Mouse (Mus musculus) CH12.LX (cell line): ENCODE measurements around the gene Olfr1225. TPM values are rescaled to one million over a fixed set of nuclear protein-coding genes. Genes with fewer than 3 reads are reported as not detected.

ENCODE experiments used
- DNase-seq: peaks from one replicate; pipeline ENCODE4 v3.0.0-alpha.2; 2013; ENCODE audit errors: extremely low read depth
- H3K27ac ChIP-seq: 2 replicates; pipeline ENCODE4 v1.5.1; 2012; ENCODE audit warnings: low read depth, mild to moderate bottlenecking, control low read depth, moderate library complexity; ENCODE audit not compliant: insufficient read depth
- H3K27me3 ChIP-seq: replicated peaks from 2 replicates; pipeline ENCODE3; 2012; ENCODE audit warnings: inconsistent platforms
- H3K36me3 ChIP-seq, 2 experiments: replicated peaks in 1 of 2; 2 replicates each; pipeline versions ENCODE3 to v1.6.1; 2012; ENCODE audit warnings: inconsistent platforms in 1 of 2, low read length in 1 of 2, mild to moderate bottlenecking in 1 of 2, mixed read lengths in 1 of 2, moderate library complexity in 1 of 2; ENCODE audit not compliant: control insufficient read depth in 1 of 2, insufficient read depth in 1 of 2
- H3K4me1 ChIP-seq, 2 experiments: 2 replicates each; pipeline ENCODE4 v1.6.1; 2012; ENCODE audit warnings: inconsistent platforms in 1 of 2, moderate library complexity in 1 of 2; ENCODE audit not compliant: insufficient read depth in 2 of 2, control insufficient read depth in 1 of 2
- H3K4me2 ChIP-seq: 2 replicates; pipeline ENCODE4 v1.6.1; 2012; ENCODE audit warnings: low read depth, mild to moderate bottlenecking, control low read depth; ENCODE audit not compliant: poor library complexity, insufficient read depth, severe bottlenecking
- H3K4me3 ChIP-seq, 3 experiments: fragments of 150-350 bp in 1 of 3; sonication (generic) in 1 of 3; replicated peaks in 1 of 3; 2 replicates each; pipeline versions ENCODE3 to v1.5.1; 2011 to 2012; ENCODE audit warnings: low read depth in 2 of 3, low read length in 2 of 3, mild to moderate bottlenecking in 2 of 3, moderate library complexity in 2 of 3, control low read depth in 1 of 3, improper control_type of control experiment in 1 of 3, inconsistent platforms in 1 of 3, mixed read lengths in 1 of 3; ENCODE audit not compliant: poor library complexity in 1 of 3
- H3K79me2 ChIP-seq: replicated peaks from 2 replicates; pipeline ENCODE4 v1.6.1; 2012; ENCODE audit warnings: mild to moderate bottlenecking, moderate library complexity; ENCODE audit not compliant: control insufficient read depth, poor library complexity, insufficient read depth, severe bottlenecking; ENCODE audit errors: extremely low read depth
- H3K9ac ChIP-seq: 2 replicates; pipeline ENCODE4 v1.6.1; 2012; ENCODE audit warnings: low read depth, mild to moderate bottlenecking, control low read depth, moderate library complexity; ENCODE audit not compliant: insufficient read depth
- H3K9me3 ChIP-seq: replicated peaks from 2 replicates; pipeline ENCODE3; 2012; ENCODE audit warnings: low read length, inconsistent platforms, mixed read lengths
- BHLHE40 ChIP-seq: IDR thresholded peaks from 2 replicates; pipeline ENCODE4 v1.6.1; 2011; ENCODE audit warnings: mild to moderate bottlenecking, low read depth, low read length, improper control_type of control experiment
- CHD2 ChIP-seq: IDR thresholded peaks from 2 replicates; pipeline ENCODE4 v1.6.1; 2011; ENCODE audit warnings: low read length, improper control_type of control experiment
- ELF1 ChIP-seq: IDR thresholded peaks from 2 replicates; pipeline ENCODE4 v1.6.1; 2014; ENCODE audit warnings: low read depth, mild to moderate bottlenecking, inconsistent platforms, low read length, improper control_type of control experiment
- EP300 ChIP-seq: IDR thresholded peaks from 2 replicates; pipeline ENCODE4 v1.6.1; 2011; ENCODE audit warnings: low read length, improper control_type of control experiment
- GABPA ChIP-seq: IDR thresholded peaks from 2 replicates; pipeline ENCODE4 v1.6.1; 2012; ENCODE audit warnings: low read depth, low read length, improper control_type of control experiment, inconsistent platforms; ENCODE audit not compliant: insufficient replicate concordance
- HCFC1 ChIP-seq: IDR thresholded peaks from 2 replicates; pipeline ENCODE4 v1.6.1; 2012; ENCODE audit warnings: low read depth, mild to moderate bottlenecking, inconsistent platforms, low read length, improper control_type of control experiment
- JUND ChIP-seq: conservative IDR thresholded peaks from 2 replicates; pipeline ENCODE4 v1.6.1; 2011; ENCODE audit warnings: low read depth, low read length, improper control_type of control experiment
- MAX ChIP-seq: IDR thresholded peaks from 2 replicates; pipeline ENCODE4 v1.6.1; 2011; ENCODE audit warnings: low read length, improper control_type of control experiment
- MEF2A ChIP-seq: IDR thresholded peaks from 2 replicates; pipeline ENCODE4 v1.6.1; 2014; ENCODE audit warnings: low read depth, mild to moderate bottlenecking, inconsistent platforms, low read length, improper control_type of control experiment, borderline replicate concordance
- MYC ChIP-seq: IDR thresholded peaks from 2 replicates; pipeline ENCODE4 v1.6.1; 2011; ENCODE audit warnings: low read depth, mild to moderate bottlenecking, improper control_type of control experiment, low read length
- NELFE ChIP-seq: IDR thresholded peaks from 2 replicates; pipeline ENCODE4 v1.6.1; 2011; ENCODE audit warnings: low read depth, low read length, improper control_type of control experiment
- POLR2A ChIP-seq: IDR thresholded peaks from 2 replicates; pipeline ENCODE4 v1.6.1; 2011; ENCODE audit warnings: low read depth, mild to moderate bottlenecking, improper control_type of control experiment, low read length
- POLR2AphosphoS2 ChIP-seq: IDR thresholded peaks from 2 replicates; pipeline ENCODE4 v1.6.1; 2011; ENCODE audit warnings: low read depth, low read length, improper control_type of control experiment
- RCOR1 ChIP-seq: conservative IDR thresholded peaks from 2 replicates; pipeline ENCODE4 v1.6.1; 2012; ENCODE audit warnings: low read depth, mild to moderate bottlenecking, inconsistent platforms, low read length, improper control_type of control experiment
- SIN3A ChIP-seq: IDR thresholded peaks from 2 replicates; pipeline ENCODE4 v1.6.1; 2012; ENCODE audit warnings: low read length, improper control_type of control experiment, inconsistent platforms
- SMC3 ChIP-seq: IDR thresholded peaks from 2 replicates; pipeline ENCODE4 v1.6.1; 2011; ENCODE audit warnings: low read depth, low read length, improper control_type of control experiment
- TCF12 ChIP-seq: IDR thresholded peaks from 2 replicates; pipeline ENCODE4 v1.6.1; 2014; ENCODE audit warnings: low read depth, mild to moderate bottlenecking, inconsistent platforms, low read length, improper control_type of control experiment
- USF2 ChIP-seq: conservative IDR thresholded peaks from 2 replicates; pipeline ENCODE4 v1.6.1; 2011; ENCODE audit warnings: low read depth, low read length, improper control_type of control experiment
- ZC3H11A ChIP-seq: IDR thresholded peaks from 2 replicates; pipeline ENCODE4 v1.6.1; 2012; ENCODE audit warnings: low read depth, mild to moderate bottlenecking, inconsistent platforms, low read length, improper control_type of control experiment
- ZKSCAN1 ChIP-seq: IDR thresholded peaks from 2 replicates; pipeline ENCODE4 v1.6.1; 2012; ENCODE audit warnings: low read depth, inconsistent platforms, low read length, improper control_type of control experiment, borderline replicate concordance
- dilution Hi-C: fragments of 300-500 bp; cut with MboI; formaldehyde crosslinking; loops from 2 replicates; pipeline ENCODE4 v1.14.3; 2020; ENCODE audit warnings: low sequenced_read_pairs; ENCODE audit not compliant: extremely low pct_unique_long_range_greater_than_20kb, extremely low pct_ligation_motif_present
- in situ Hi-C: fragments of 300-500 bp; cut with MboI; formaldehyde crosslinking; loops from 3 replicates; pipeline ENCODE4 v1.14.3; 2019; ENCODE audit warnings: low sequenced_read_pairs, low pct_ligation_motif_present, low pct_unique_long_range_greater_than_20kb, mixed read lengths
- polyA plus RNA-seq: library from polyadenylated mRNA; unstranded; fragments of >175 nt; gene quantifications from 2 replicates; pipeline ENCODE4 v1.2.1, GENCODE M21; 2012; ENCODE audit warnings: low read depth; ENCODE audit not compliant: insufficient read length
- total RNA-seq, 2 experiments: library from RNA; depleted of rRNA; stranded (reverse); fragments of 300-350 nt in 1 of 2; fragments of >200 nt in 1 of 2; gene quantifications; 2 replicates each; pipeline ENCODE4 v1.2.3; 2012 to 2014

Gene Olfr1225
- total RNA-seq (2012; rRNA removed), result not detected in 2 replicates
- not detected in 2 replicates for total RNA-seq (2014; rRNA removed)
- polyA plus RNA-seq, result not detected in 2 replicates

DNA sequence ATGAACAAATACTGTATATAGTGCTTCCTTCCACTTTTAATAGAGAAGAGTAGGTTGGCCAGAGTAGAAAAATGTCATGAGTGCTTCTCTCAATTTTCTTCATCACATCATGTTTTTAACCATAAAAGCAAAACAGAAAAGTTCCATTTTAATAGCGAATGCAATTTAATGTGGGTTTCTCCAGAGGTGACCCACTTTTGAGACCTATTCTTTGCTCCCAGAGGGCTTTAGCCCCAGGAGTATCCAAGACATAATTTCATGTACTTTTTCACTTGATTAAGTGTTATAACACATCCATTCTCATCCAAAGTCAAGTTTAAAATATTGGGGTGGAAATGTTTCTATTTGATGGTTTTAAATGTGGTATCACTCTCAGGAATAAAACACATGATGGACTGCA is at the start of gene Olfr1225:
Gene Olfr1225, minus strand, starts transcription at position 101 of the 400 bp plus-strand sequence.
- Histone ChIP-seq H3K79me2 (no peaks in the 10 kb centered on the region), H3K27me3 (no peaks in the 10 kb centered on the region), H3K9me3 (peaks cover 11% of the 10 kb centered on the region), H3K36me3 (no peaks in the 10 kb centered on the region), H3K9ac (no peak within 1 kb of the TSS), H3K4me1 (no peaks in the 10 kb centered on the region), H3K27ac (no peak within 1 kb of the TSS), H3K4me3 (no peak within 1 kb of the TSS), H3K4me2 (no peak within 1 kb of the TSS)
- in situ Hi-C loops, result no loop called here
- TF ChIP-seq HCFC1 (no peak), SIN3A (no peak), MAX (no peak), USF2 (no peak), RCOR1 (no peak), JUND (no peak), TCF12 (no peak), EP300 (no peak), MYC (no peak)
- no peak for DNase-seq
- dilution Hi-C loops, result no loop called here

DNA sequence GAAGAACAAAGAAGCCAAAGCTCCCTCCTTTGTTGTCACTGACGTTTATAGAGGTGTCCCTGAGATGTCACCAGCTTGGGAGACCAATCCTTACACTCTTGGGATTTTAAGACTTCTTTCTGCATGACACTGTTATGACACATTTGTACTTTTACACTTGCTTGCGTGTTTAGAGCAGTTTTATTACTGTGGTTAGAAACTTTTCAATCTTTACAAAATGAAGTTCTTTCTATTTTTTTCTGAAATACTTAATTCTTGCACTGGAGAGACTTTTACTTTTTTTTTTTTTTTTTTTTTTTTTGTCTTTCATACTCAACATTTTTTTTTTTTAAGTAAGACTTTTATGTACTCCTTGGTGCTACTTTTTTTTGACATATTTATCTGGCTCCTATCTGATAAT is 25.5 kb upstream of the Olfr1225 start, which contains the start of gene Olfr1226:
Gene Olfr1226, minus strand, starts transcription at position 101 of the 400 bp plus-strand sequence.
- no peak within 1 kb of the TSS for H3K9ac ChIP-seq
- H3K27ac ChIP-seq, result no peak within 1 kb of the TSS
- H3K9me3 ChIP-seq, result peaks cover 9% of the 10 kb centered on the region
- H3K27me3 ChIP-seq, result no peaks in the 10 kb centered on the region
- TF ChIP-seq ELF1 (no peak), GABPA (no peak), CHD2 (no peak), NELFE (no peak), MEF2A (no peak), ZKSCAN1 (no peak), POLR2AphosphoS2 (no peak), ZC3H11A (no peak), MAX (no peak), SMC3 (no peak), POLR2A (no peak), SIN3A (no peak), BHLHE40 (no peak), EP300 (no peak)
- no peaks in the 10 kb centered on the region for H3K79me2 ChIP-seq
- DNase-seq, result no peak
- H3K36me3 ChIP-seq, result no peaks in the 10 kb centered on the region
- H3K4me2 ChIP-seq, result no peak within 1 kb of the TSS
- dilution Hi-C loops, result no loop called here
- in situ Hi-C loops, result no loop called here
- H3K4me1 ChIP-seq, result no peaks in the 10 kb centered on the region
- H3K4me3 ChIP-seq, result no peak within 1 kb of the TSS
